In the genomic region with DNA sequence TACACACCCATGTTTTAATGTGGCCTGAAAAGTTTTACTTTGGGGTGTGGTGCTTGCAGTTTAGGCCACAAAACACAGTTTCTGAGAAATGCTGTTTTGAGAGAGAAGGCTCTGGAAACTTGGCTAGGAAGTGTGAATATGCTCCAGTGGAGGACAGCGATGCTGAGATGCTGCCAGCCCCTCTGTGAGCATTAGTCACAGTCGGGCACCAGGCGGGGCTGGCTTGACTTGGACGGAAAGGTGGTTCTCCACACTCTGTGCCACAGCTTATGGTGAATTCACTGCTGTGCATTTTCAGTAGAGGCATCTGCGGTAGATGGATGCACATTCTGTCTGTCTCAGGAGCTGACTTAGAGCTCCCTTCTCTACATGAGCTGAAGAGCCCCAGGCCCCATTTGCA, we compare ENCODE assay signal across 14 mouse cellular contexts.
DNase-seq lines count a peak whose midpoint lies in the region; TF ChIP-seq lines count a peak whose summit lies in the region.
"Had no signal": no experiment of that assay in that cellular context is flagged by ENCODE, and none has a peak within 500 bp of the region (broad histone marks: within the 10 kb centered on the region; RNA-seq: fewer than 3 reads in every experiment).

No protein-coding gene starts in this region.

- H3K4me3 ChIP-seq in embryonic fibroblast, embryonic 13.5 days (ENCODE audit: insufficient read depth, low read length): no peak overlapping the region
- no peak overlapping the region for H3K4me3 ChIP-seq in lung, adult 2 months (replicated peaks; ENCODE audit: extremely low read depth, low read depth, low read length)
- H3K4me3 ChIP-seq: heart, embryonic 13.5 days; hindbrain, embryonic 15.5 days; layer of hippocampus, adult 2 months; liver, embryonic 15.5 days had no signal

- H3K4me1 ChIP-seq in embryonic fibroblast, embryonic 13.5 days (ENCODE audit: control insufficient read depth, insufficient read depth, low read length): no peaks in the 10 kb centered on the region
- no peaks in the 10 kb centered on the region for H3K4me1 ChIP-seq in lung, adult 2 months (ENCODE audit: control insufficient read depth, insufficient read depth, low read length)
- H3K4me1 ChIP-seq: heart, embryonic 13.5 days; hindbrain, embryonic 15.5 days; liver, embryonic 15.5 days had no signal

- H3K27ac ChIP-seq in embryonic fibroblast, embryonic 13.5 days (ENCODE audit: insufficient read depth, low read length): peak overlapping the region; percentile 32; the same call in 1 of the 2 replicates
- H3K27ac ChIP-seq: heart, embryonic 13.5 days; hindbrain, embryonic 15.5 days; layer of hippocampus, adult 2 months; liver, embryonic 15.5 days had no signal

- no peak for TF ChIP-seq CTCF in embryonic fibroblast, embryonic 13.5 days (IDR thresholded peaks at IDR 0.05; ENCODE audit: borderline replicate concordance, insufficient read depth, low read length)
- TF ChIP-seq CTCF in lung, adult 2 months (IDR thresholded peaks at IDR 0.05; ENCODE audit: insufficient read depth, low read length): no peak

- WGBS in lung, adult 2 months: 73% methylated on average over 5 of the region's 5 CpGs

- peak; percentile 12 for DNase-seq in heart, postnatal 25 days (ENCODE audit: low spot score)
- no peak for DNase-seq in heart, postnatal 4 days
- DNase-seq in 3T3-L1 (ENCODE audit: low read depth, low spot score): peak; percentile 27
- DNase-seq in brain, adult 2 months (ENCODE audit: low read depth, low spot score): peak; percentile 75
- DNase-seq in ovary, postnatal 36 days (ENCODE audit: low spot score): no peak
- DNase-seq in lung, adult 2 months: no peak
- DNase-seq: adrenal gland, adult 2 months; kidney, adult 9 months; thymus, postnatal 36 days had no signal

- TF ChIP-seq POLR2A in embryonic fibroblast, embryonic 13.5 days (IDR thresholded peaks at IDR 0.05; ENCODE audit: low read depth, low read length): no peak
- no peak for TF ChIP-seq POLR2A in lung, adult 2 months (IDR thresholded peaks at IDR 0.05; ENCODE audit: borderline replicate concordance, extremely low read depth, low read depth, low read length)

- intact Hi-C loops in heart, postnatal 25 days (cut with DNase I): no loop called here

Comparison
In these comparisons a context has a peak if more than half of its experiments do, and no peak if none do; other contexts are left out.
1. DNase-seq: peak in heart, postnatal 25 days (single experiment), 3T3-L1 (single experiment) and brain, adult 2 months (single experiment); none in heart, postnatal 4 days (single experiment), ovary, postnatal 36 days (single experiment) and lung, adult 2 months (single experiment).